Mouse (Mus musculus) C2C12 (cell line): Measurements from ENCODE around the gene Tnfaip2. TPM values are rescaled to one million over a fixed set of nuclear protein-coding genes. Genes with fewer than 3 reads are reported as not detected.

ENCODE experiments used
- H3K27me3 ChIP-seq: one replicate; pipeline ENCODE4 v1.6.1; 2011; ENCODE audit not compliant: control insufficient read depth, insufficient read depth, insufficient read length
- H3K36me3 ChIP-seq: one replicate; pipeline ENCODE4 v1.6.1; 2011; ENCODE audit not compliant: control insufficient read depth, insufficient read depth
- H3K4me3 ChIP-seq: one replicate; pipeline ENCODE4 v1.5.1; 2011; ENCODE audit warnings: mild to moderate bottlenecking, control low read depth; ENCODE audit not compliant: poor library complexity, insufficient read depth, severe bottlenecking
- H3K79me2 ChIP-seq: one replicate; pipeline ENCODE4 v1.6.1; 2011; ENCODE audit not compliant: control insufficient read depth, insufficient read depth
- H3K79me3 ChIP-seq: one replicate; pipeline ENCODE4 v1.6.1; 2011; ENCODE audit warnings: low read depth, control low read depth
- H3ac ChIP-seq: one replicate; pipeline ENCODE3; 2011; ENCODE audit warnings: low read depth; ENCODE audit not compliant: control insufficient read depth, insufficient read length
- CEBPB ChIP-seq: IDR thresholded peaks from one replicate; pipeline ENCODE4 v1.6.1; 2011; ENCODE audit warnings: low read depth, mild to moderate bottlenecking, control low read depth, moderate library complexity
- CTCF ChIP-seq: IDR thresholded peaks from one replicate; pipeline ENCODE4 v1.5.1; 2011; ENCODE audit not compliant: control insufficient read depth, insufficient read depth, insufficient read length
- FOSL1 ChIP-seq: IDR thresholded peaks from one replicate; pipeline ENCODE4 v1.8.0; 2011; ENCODE audit warnings: mild to moderate bottlenecking, low read length; ENCODE audit not compliant: poor library complexity, insufficient read depth, severe bottlenecking
- MAX ChIP-seq: IDR thresholded peaks from one replicate; pipeline ENCODE4 v1.6.1; 2011; ENCODE audit warnings: mild to moderate bottlenecking, control low read depth
- MYOD1 ChIP-seq: IDR thresholded peaks from one replicate; pipeline ENCODE4 v1.6.1; 2011; ENCODE audit warnings: low read depth; ENCODE audit not compliant: control insufficient read depth, insufficient read length
- MYOG ChIP-seq: IDR thresholded peaks from one replicate; pipeline ENCODE4 v1.6.1; 2011; ENCODE audit not compliant: control insufficient read depth, insufficient read length; ENCODE audit errors: extremely low read depth
- USF1 ChIP-seq: IDR thresholded peaks from one replicate; pipeline ENCODE4 v1.6.1; 2011; ENCODE audit warnings: low read depth, mild to moderate bottlenecking, control low read depth, moderate library complexity
- polyA plus RNA-seq: library from polyadenylated mRNA; unstranded; fragments of >200 nt; fragmentation: generic; extraction: Trizol; gene quantifications from one replicate; pipeline ENCODE4 v1.2.1, GENCODE M21; 2012; ENCODE audit warnings: missing spikeins

Tnfaip2 gene
- polyA plus RNA-seq, 1 experiment = 119 TPM

GRCm38 (mm10) chr12:111472886-111473285 lies 30.6 kb downstream of the Tnfaip2 start:
- Histone ChIP-seq H3K36me3 (no peaks in the 10 kb centered on the region), H3K27me3 (no peaks in the 10 kb centered on the region), H3ac (no peak overlapping the region), H3K79me2 (no peaks in the 10 kb centered on the region), H3K79me3 (no peaks in the 10 kb centered on the region), H3K4me3 (no peak overlapping the region)
- no peak for TF ChIP-seq CEBPB
- TF ChIP-seq CTCF = no peak
- no peak for TF ChIP-seq FOSL1
- no peak for TF ChIP-seq MYOG
- TF ChIP-seq MAX = no peak
- no peak for TF ChIP-seq MYOD1
- no peak for TF ChIP-seq USF1

GRCm38 (mm10) chr12:111474384-111474783 lies 32.1 kb downstream of the Tnfaip2 start:
- H3K79me3 ChIP-seq = no peaks in the 10 kb centered on the region
- no peak overlapping the region for H3K4me3 ChIP-seq
- H3K79me2 ChIP-seq = no peaks in the 10 kb centered on the region
- H3K27me3 ChIP-seq = no peaks in the 10 kb centered on the region
- TF ChIP-seq MAX = no peak
- TF ChIP-seq FOSL1 = no peak
- TF ChIP-seq USF1 = no peak
- H3ac ChIP-seq = no peak overlapping the region
- H3K36me3 ChIP-seq = no peaks in the 10 kb centered on the region

- Histone ChIP-seq H3ac (no peak overlapping the region), H3K36me3 (no peaks in the 10 kb centered on the region), H3K79me3 (no peaks in the 10 kb centered on the region), H3K4me3 (no peak overlapping the region), H3K79me2 (no peaks in the 10 kb centered on the region), H3K27me3 (no peaks in the 10 kb centered on the region)
- TF ChIP-seq MAX = no peak
- TF ChIP-seq MYOD1 = no peak
- no peak for TF ChIP-seq MYOG
- no peak for TF ChIP-seq USF1
- TF ChIP-seq FOSL1 = no peak
- no peak for TF ChIP-seq CEBPB
- TF ChIP-seq CTCF = no peak
Observed at GRCm38 (mm10) chr12:111474893-111475643, 32.8 kb downstream of the Tnfaip2 start.

- Histone ChIP-seq H3ac (no peak overlapping the region), H3K27me3 (no peaks in the 10 kb centered on the region), H3K36me3 (no peaks in the 10 kb centered on the region), H3K79me3 (no peaks in the 10 kb centered on the region), H3K79me2 (no peaks in the 10 kb centered on the region), H3K4me3 (no peak overlapping the region)
- TF ChIP-seq FOSL1 = no peak
- TF ChIP-seq MYOD1 = no peak
- TF ChIP-seq MAX = no peak
- no peak for TF ChIP-seq CEBPB
- no peak for TF ChIP-seq USF1
- TF ChIP-seq CTCF = no peak
- TF ChIP-seq MYOG = no peak
Observed at GRCm38 (mm10) chr12:111478924-111479323, 36.7 kb downstream of the Tnfaip2 start.

GRCm38 (mm10) chr12:111479917-111480316 lies 37.6 kb downstream of the Tnfaip2 start:
- no peak for TF ChIP-seq FOSL1
- TF ChIP-seq CTCF = peak; percentile 26
- peaks cover under 1% of the 10 kb centered on the region for H3K27me3 ChIP-seq
- no peaks in the 10 kb centered on the region for H3K36me3 ChIP-seq
- H3K79me2 ChIP-seq = no peaks in the 10 kb centered on the region
- no peak overlapping the region for H3ac ChIP-seq
- no peaks in the 10 kb centered on the region for H3K79me3 ChIP-seq
- H3K4me3 ChIP-seq = no peak overlapping the region

- no peak overlapping the region for H3K4me3 ChIP-seq
- no peaks in the 10 kb centered on the region for H3K79me2 ChIP-seq
- no peaks in the 10 kb centered on the region for H3K79me3 ChIP-seq
- no peak overlapping the region for H3ac ChIP-seq
- no peaks in the 10 kb centered on the region for H3K36me3 ChIP-seq
- TF ChIP-seq CEBPB (no peak), USF1 (no peak), MYOG (no peak), MYOD1 (no peak), CTCF (no peak), MAX (no peak), FOSL1 (no peak)
- H3K27me3 ChIP-seq = peaks cover 16% of the 10 kb centered on the region
Observed at GRCm38 (mm10) chr12:111485046-111485651, 42.9 kb downstream of the Tnfaip2 start.
